Mouse (Mus musculus) liver, adult 2 months (tissue): ENCODE measurements around the gene Tmem9b. TPM values are rescaled to one million over a fixed set of nuclear protein-coding genes. Genes with fewer than 3 reads are reported as not detected.
A peak's percentile ranks its signal among the peaks of the same experiment; 100 is the strongest.

Experiments
- DNase-seq: peaks from one replicate; pipeline ENCODE4 v3.0.0-alpha.2; 2011; ENCODE audit warnings: low read depth, low spot score; ENCODE audit errors: extremely low read depth
- H3K27ac ChIP-seq: fragments of 200-500 bp; replicated peaks from 2 replicates; pipeline ENCODE4 v1.5.1; 2012; ENCODE audit warnings: low read depth, mild to moderate bottlenecking, control low read depth, inconsistent platforms, low read length; ENCODE audit not compliant: insufficient read depth
- H3K27me3 ChIP-seq: fragments of 200-500 bp; 2 replicates; pipeline ENCODE4 v1.6.1; 2012; ENCODE audit warnings: mild to moderate bottlenecking, moderate library complexity, low read length, inconsistent platforms; ENCODE audit not compliant: control insufficient read depth, insufficient read depth
- H3K36me3 ChIP-seq: fragments of 200-500 bp; 2 replicates; pipeline ENCODE4 v1.6.1; 2012; ENCODE audit warnings: low read length, inconsistent platforms; ENCODE audit not compliant: control insufficient read depth, insufficient read depth
- H3K4me1 ChIP-seq: fragments of 200-500 bp; 2 replicates; pipeline ENCODE4 v1.6.1; 2011; ENCODE audit warnings: low read length; ENCODE audit not compliant: control insufficient read depth, insufficient read depth
- H3K4me3 ChIP-seq: fragments of 200-500 bp; 2 replicates; pipeline ENCODE4 v1.5.1; 2011; ENCODE audit warnings: low read depth, mild to moderate bottlenecking, control low read depth, low read length, moderate library complexity; ENCODE audit not compliant: insufficient read depth
- H3K79me2 ChIP-seq: fragments of 200-500 bp; 2 replicates; pipeline ENCODE4 v1.6.1; 2012; ENCODE audit warnings: inconsistent platforms, mild to moderate bottlenecking, low read length, moderate library complexity; ENCODE audit not compliant: control insufficient read depth, insufficient read depth
- H3K9ac ChIP-seq: fragments of 200-500 bp; 2 replicates; pipeline ENCODE4 v1.6.1; 2012; ENCODE audit warnings: low read depth, mild to moderate bottlenecking, control low read depth, inconsistent platforms, low read length
- CTCF ChIP-seq: fragments of 200-500 bp; IDR thresholded peaks from 2 replicates; pipeline ENCODE4 v1.5.1; 2011; ENCODE audit warnings: low read depth, low read length, control low read depth
- POLR2A ChIP-seq: fragments of 200-500 bp; IDR thresholded peaks from 2 replicates; pipeline ENCODE4 v1.6.1; 2011; ENCODE audit warnings: low read length, control low read depth; ENCODE audit not compliant: insufficient read depth; ENCODE audit errors: extremely low read depth
- WGBS: fragments of 180-500 bp; shearing (Covaris S2); methylation state at CpG from one replicate; pipeline ENCODE4 v1.1.7; 2018; 5-methylcytosine and 5-hydroxymethylcytosine counted together
- polyA plus RNA-seq: library from polyadenylated mRNA; depleted of rRNA; stranded (reverse); fragments of >200 nt; gene quantifications from 2 replicates; pipeline ENCODE4 v1.2.3, GENCODE M21; 2012
- total RNA-seq: library from RNA; depleted of rRNA; stranded (reverse); fragments of >200 nt; gene quantifications from 2 replicates; pipeline ENCODE4 v1.2.3, GENCODE M21; 2014

The Tmem9b gene
- total and polyA plus RNA-seq, 2 experiments: 16.5 to 26.3 TPM

DNA sequence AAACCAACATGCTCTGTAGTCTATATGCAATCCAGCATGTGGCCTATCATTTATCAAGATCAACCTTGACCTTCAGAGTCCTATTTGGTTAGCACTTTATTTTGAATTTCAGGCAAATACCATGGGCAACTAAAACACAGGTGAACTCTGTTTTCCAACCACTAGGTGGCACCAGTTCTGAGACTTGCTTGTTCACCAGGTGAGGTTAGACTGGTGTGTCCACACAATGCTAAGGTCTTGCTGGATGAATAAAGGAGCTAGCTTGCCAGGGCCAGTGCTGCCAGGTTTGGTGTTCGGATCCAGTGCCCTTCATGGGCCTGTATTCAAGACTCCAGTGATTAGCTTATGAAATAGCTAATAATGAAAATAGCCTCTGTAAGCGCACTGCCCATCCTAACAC, 40.1 kb upstream of the Tmem9b start:
- Histone ChIP-seq H3K36me3 (no peaks in the 10 kb centered on the region), H3K9ac (no peak overlapping the region), H3K79me2 (no peaks in the 10 kb centered on the region), H3K27me3 (no peaks in the 10 kb centered on the region), H3K4me1 (no peaks in the 10 kb centered on the region), H3K4me3 (no peak overlapping the region), H3K27ac (no peak overlapping the region)
- WGBS: 66% methylated on average over 2 of the region's 2 CpGs
- no peak for TF ChIP-seq POLR2A
- no peak for TF ChIP-seq CTCF
- peak; percentile 52 for DNase-seq

DNA sequence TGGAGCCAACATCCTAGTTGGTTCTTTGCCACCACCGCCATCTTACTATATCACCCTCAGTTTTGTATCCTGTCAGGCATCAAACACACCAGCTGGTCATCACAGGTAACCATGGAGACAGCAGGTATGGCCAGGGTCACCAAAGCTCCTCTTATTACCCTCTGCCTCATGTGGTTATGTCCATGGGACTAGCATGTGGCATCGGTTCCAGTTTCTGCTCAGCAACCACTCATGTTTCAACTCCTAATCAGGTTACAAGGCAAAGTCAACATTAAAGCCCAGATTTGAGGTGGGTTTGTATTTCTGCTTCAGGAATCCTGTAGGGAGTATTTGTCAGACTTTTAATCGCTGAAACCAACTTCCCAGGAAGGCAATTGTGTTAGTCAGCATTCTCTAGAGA, 38.1 kb upstream of the Tmem9b start:
- DNase-seq: no peak
- no peak overlapping the region for H3K4me3 ChIP-seq
- TF ChIP-seq POLR2A (no peak), CTCF (no peak)
- no peaks in the 10 kb centered on the region for H3K4me1 ChIP-seq
- no peaks in the 10 kb centered on the region for H3K27me3 ChIP-seq
- H3K9ac ChIP-seq: no peak overlapping the region
- no peak overlapping the region for H3K27ac ChIP-seq
- 59% methylated on average over 3 of the region's 3 CpGs for WGBS
- H3K79me2 ChIP-seq: no peaks in the 10 kb centered on the region
- H3K36me3 ChIP-seq: no peaks in the 10 kb centered on the region

DNA sequence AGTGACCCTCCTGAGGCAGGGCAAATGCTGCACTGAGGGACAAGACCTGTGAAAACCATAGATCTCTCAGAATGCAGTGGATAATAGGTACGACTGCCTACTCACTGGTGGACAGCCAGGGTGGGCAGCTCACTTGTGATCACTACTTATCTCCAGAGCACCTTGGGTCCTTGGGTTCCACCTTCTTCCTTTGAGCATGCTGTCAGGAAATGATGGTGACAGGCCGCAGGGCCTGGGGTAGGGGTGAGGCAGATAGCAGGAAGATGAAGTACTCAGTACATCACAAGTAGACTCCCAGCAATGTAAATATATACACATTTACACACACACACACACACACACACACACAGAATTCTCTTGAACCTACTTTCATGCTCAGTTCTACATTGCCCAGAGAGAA, 35.2 kb upstream of the Tmem9b start:
- no peak overlapping the region for H3K27ac ChIP-seq
- no peaks in the 10 kb centered on the region for H3K4me1 ChIP-seq
- TF ChIP-seq POLR2A: no peak
- no peak for TF ChIP-seq CTCF
- H3K9ac ChIP-seq: no peak overlapping the region
- no peak for DNase-seq
- WGBS: 77% methylated on average over 2 of the region's 2 CpGs
- H3K27me3 ChIP-seq: peaks cover 6% of the 10 kb centered on the region; the same call in 1 of the 2 replicates
- H3K79me2 ChIP-seq: no peaks in the 10 kb centered on the region
- H3K36me3 ChIP-seq: no peaks in the 10 kb centered on the region
- H3K4me3 ChIP-seq: no peak overlapping the region

DNA sequence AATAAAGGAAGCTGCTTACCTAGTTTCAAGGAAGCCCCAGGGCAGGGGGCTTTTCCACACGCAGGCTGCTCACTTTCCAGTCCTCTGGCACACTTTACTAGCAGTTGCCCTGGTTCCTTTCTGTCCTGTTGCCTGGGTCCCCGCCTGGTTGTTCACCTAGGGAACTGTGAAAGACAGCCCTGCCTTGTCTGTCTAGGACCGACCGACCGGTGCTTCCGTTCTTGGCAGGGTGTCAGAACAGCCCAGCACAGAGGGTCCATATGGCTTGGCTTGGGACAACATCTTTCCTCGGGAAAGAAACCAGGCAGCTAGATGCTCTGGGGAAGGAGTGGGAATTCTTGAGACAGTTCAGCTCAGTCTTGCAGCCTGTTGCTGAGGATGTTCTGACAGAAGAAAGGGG, 30.6 kb upstream of the Tmem9b start:
- Histone ChIP-seq H3K27me3 (peaks cover 21% of the 10 kb centered on the region; the same call in 1 of the 2 replicates), H3K4me1 (peaks cover 6% of the 10 kb centered on the region), H3K79me2 (no peaks in the 10 kb centered on the region), H3K27ac (no peak overlapping the region), H3K4me3 (no peak overlapping the region), H3K36me3 (no peaks in the 10 kb centered on the region), H3K9ac (no peak overlapping the region)
- no peak for DNase-seq
- TF ChIP-seq CTCF (no peak), POLR2A (no peak)
- 22% methylated on average over 7 of the region's 7 CpGs for WGBS

DNA sequence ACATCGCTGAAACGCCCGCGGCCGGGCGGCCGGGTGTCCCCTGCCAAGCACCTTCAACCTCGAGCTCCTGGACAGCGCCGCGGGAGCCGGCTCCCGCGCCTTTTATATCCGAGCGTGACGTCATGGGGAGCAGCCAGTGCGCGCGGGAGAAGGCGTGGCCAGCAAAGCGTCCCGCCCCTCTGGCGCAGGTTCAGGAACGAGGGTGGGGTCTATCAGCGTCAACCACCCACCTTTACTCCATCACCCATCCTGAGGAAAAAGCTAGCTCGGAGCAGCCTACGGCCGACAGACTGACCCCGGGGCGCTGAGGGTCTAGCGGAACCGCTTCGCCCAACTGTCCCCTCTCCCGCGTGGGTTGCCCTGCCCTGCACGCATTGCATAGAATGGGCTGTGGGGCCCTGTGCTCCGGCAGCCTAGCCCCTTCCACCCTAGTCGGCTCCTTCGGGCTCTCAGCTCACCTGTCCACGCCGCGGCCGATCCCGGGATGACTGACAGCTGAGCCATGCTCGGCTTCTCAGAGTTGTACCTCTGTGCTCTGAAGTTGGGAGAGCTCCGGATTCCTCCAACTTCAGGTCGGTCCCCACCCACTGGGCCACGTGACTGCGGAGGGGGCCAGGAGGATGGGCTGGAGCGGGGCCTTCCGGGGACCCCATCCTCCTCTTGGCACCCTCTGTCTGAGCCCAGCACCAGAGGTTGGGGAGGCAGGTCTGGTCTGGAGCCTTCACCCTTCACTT, 29.0 kb upstream of the Tmem9b start, which contains the start of gene Nrip3:
Gene Nrip3 (minus strand): TSS at position 556 of the 734 bp plus-strand sequence.
- H3K9ac ChIP-seq: no peak within 1 kb of the TSS
- 5% methylated on average over 52 of the region's 52 CpGs for WGBS
- TF ChIP-seq CTCF (no peak), POLR2A (no peak)
- H3K27me3 ChIP-seq: peaks cover 21% of the 10 kb centered on the region; the same call in 1 of the 2 replicates
- no peak within 1 kb of the TSS for H3K27ac ChIP-seq
- H3K36me3 ChIP-seq: no peaks in the 10 kb centered on the region
- peak; percentile 5 for DNase-seq
- H3K4me3 ChIP-seq: peak within 1 kb of the TSS; percentile 39; the same call in 1 of the 2 replicates
- H3K4me1 ChIP-seq: peaks cover 6% of the 10 kb centered on the region
- H3K79me2 ChIP-seq: no peaks in the 10 kb centered on the region

DNA sequence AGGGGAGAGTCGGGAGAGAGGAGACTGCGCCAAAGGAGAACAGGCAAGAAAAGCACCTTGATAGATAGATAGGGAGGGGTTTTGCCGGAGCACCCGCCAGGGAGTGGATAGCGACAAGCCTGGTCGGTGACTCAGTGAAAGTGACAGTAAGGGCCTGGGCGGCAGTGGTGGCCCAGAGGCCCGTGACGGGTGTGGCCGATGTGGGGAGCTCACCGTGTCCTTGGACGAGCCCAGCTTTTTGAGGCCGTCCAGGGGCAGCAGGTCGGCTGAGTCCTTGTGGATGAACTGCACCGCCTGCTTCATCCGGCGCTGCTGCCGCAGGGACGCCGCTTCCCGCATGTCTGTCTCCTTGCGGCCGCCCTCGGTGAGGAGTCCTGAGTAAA, 28.4 kb upstream of the Tmem9b start:
- Histone ChIP-seq H3K9ac (no peak overlapping the region), H3K27ac (no peak overlapping the region), H3K4me1 (peaks cover 6% of the 10 kb centered on the region), H3K27me3 (peaks cover 21% of the 10 kb centered on the region; the same call in 1 of the 2 replicates), H3K36me3 (no peaks in the 10 kb centered on the region), H3K4me3 (peak overlapping the region; percentile 39; the same call in 1 of the 2 replicates), H3K79me2 (no peaks in the 10 kb centered on the region)
- no peak for DNase-seq
- TF ChIP-seq CTCF: no peak
- no peak for TF ChIP-seq POLR2A
- WGBS: 2% methylated on average over 24 of the region's 24 CpGs
